Mouse (Mus musculus): ENCODE measurements at regions not wholly inside any gene's neighbourhood (a gene's known extent, or its start where the extent isn't known, plus 50 kb on each side); places are given as distances from the start of the nearest gene placed in this dataset.

- DNase-seq (ENCODE audit: low spot score) = no peak
- Histone ChIP-seq H3K4me2 (ENCODE audit: low read length) (no peak overlapping the region), H3K4me3 (ENCODE audit: low read depth, low read length) (no peak overlapping the region), H3K27ac (ENCODE audit: low read depth, low read length) (0 out of 2 replicates have a peak overlapping the region, but pooled peaks have one; percentile 94), H3K9ac (ENCODE audit: low read length) (no peak overlapping the region), H3K36me3 (ENCODE audit: control insufficient read depth, insufficient read depth, low read length) (no peaks in the 10 kb centered on the region), H3K27me3 (replicated peaks; ENCODE audit: control insufficient read depth, insufficient read depth, low read length) (no peaks in the 10 kb centered on the region), H3K4me1 (ENCODE audit: control insufficient read depth, insufficient read depth, low read length) (no peaks in the 10 kb centered on the region), H3K9me3 (replicated peaks; ENCODE audit: control insufficient read depth, low read length) (no peaks in the 10 kb centered on the region)
- 33% methylated on average over 2 of the region's 2 CpGs for WGBS
- no peak for ATAC-seq
These were observed 556.2 kb downstream of the Nedd1 start for GRCm38 (mm10) chr10:92166057-92166456.

- WGBS = 5% methylated on average over 5 of the region's 5 CpGs
- Histone ChIP-seq H3K4me3 (ENCODE audit: low read depth, low read length) (peak overlapping the region; percentile 52), H3K9me3 (replicated peaks; ENCODE audit: control insufficient read depth, low read length) (no peaks in the 10 kb centered on the region), H3K4me2 (ENCODE audit: low read length) (peak overlapping the region; percentile 81), H3K9ac (ENCODE audit: low read length) (peak overlapping the region; percentile 85), H3K4me1 (ENCODE audit: control insufficient read depth, insufficient read depth, low read length) (no peaks in the 10 kb centered on the region), H3K36me3 (ENCODE audit: control insufficient read depth, insufficient read depth, low read length) (no peaks in the 10 kb centered on the region), H3K27ac (ENCODE audit: low read depth, low read length) (peak overlapping the region; percentile 94), H3K27me3 (replicated peaks; ENCODE audit: control insufficient read depth, insufficient read depth, low read length) (no peaks in the 10 kb centered on the region)
- peak; percentile 63 for ATAC-seq
- DNase-seq (ENCODE audit: low spot score) = peak; percentile 73
These were observed 557.2 kb downstream of the Nedd1 start for GRCm38 (mm10) chr10:92164991-92165390.

DNA sequence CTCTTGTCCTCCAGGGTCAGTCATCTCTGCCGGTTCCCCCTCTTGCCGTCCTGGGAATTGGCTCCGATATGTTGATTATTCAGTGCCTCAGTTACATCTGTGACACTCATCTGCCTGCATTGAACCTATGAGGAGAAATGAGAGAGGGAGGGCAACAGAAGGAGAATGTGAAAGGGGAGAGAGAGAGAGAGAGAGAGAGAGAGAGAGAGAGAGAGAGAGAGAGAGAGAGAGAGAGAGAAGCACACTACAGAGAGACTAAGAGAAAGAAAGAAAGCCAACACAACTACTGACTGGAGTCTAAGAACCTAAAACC is 557.6 kb downstream of the Nedd1 start:
- H3K36me3 ChIP-seq (ENCODE audit: control insufficient read depth, insufficient read depth, low read length) = no peaks in the 10 kb centered on the region
- no peaks in the 10 kb centered on the region for H3K4me1 ChIP-seq (ENCODE audit: control insufficient read depth, insufficient read depth, low read length)
- ATAC-seq = no peak; the same call in 1 of the 2 replicates
- H3K27me3 ChIP-seq (replicated peaks; ENCODE audit: control insufficient read depth, insufficient read depth, low read length) = no peaks in the 10 kb centered on the region
- WGBS = 5% methylated on average over 3 of the region's 3 CpGs
- H3K9me3 ChIP-seq (replicated peaks; ENCODE audit: control insufficient read depth, low read length) = no peaks in the 10 kb centered on the region
- H3K27ac ChIP-seq (ENCODE audit: low read depth, low read length) = peak overlapping the region; percentile 94
- H3K9ac ChIP-seq (ENCODE audit: low read length) = peak overlapping the region; percentile 85
- no peak for DNase-seq (ENCODE audit: low spot score)
- H3K4me2 ChIP-seq (ENCODE audit: low read length) = peak overlapping the region; percentile 81
- H3K4me3 ChIP-seq (ENCODE audit: low read depth, low read length) = peak overlapping the region; percentile 52

DNA sequence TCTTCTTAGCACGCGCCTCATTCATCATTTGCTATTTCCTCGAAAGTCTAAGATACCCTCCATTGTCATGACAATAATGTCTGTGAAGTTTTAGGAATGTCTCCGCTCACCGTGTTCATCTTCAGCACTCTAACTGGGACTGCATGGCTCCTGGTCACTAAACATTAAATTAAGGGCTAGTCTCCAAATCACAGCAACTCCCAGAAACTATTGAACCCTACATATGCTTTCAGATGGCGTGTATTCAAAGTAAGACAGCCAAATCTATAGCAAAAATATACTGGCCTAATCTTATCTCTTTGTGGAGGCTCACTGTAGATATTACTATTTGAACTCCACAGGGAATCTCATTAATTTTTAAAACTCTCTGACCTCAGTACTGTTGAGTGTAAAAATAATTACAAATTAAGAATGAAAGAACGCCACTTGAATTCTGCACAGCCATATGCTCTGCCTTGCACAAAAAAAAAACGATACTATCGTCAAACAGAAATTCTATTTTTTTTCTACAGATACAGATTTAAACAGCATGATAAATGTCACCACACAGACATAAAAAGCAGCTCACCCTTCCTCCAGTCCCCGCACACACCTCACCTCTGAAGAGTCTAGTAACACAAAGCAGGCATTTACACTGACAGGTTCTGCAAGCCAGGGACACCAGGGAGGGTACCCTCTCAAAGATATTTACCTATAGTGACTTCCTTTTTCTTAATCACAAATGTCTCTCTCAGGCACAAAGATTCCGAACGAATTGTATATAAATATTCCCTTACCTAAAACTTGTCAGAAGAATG is 558.2 kb downstream of the Nedd1 start:
- Histone ChIP-seq H3K27ac (ENCODE audit: low read depth, low read length) (peak overlapping the region; percentile 94), H3K4me2 (ENCODE audit: low read length) (peak overlapping the region; percentile 81), H3K4me1 (ENCODE audit: control insufficient read depth, insufficient read depth, low read length) (peaks cover 2% of the 10 kb centered on the region; the same call in 1 of the 2 replicates), H3K27me3 (replicated peaks; ENCODE audit: control insufficient read depth, insufficient read depth, low read length) (no peaks in the 10 kb centered on the region), H3K9ac (ENCODE audit: low read length) (peak overlapping the region; percentile 85), H3K4me3 (ENCODE audit: low read depth, low read length) (peak overlapping the region; percentile 52), H3K9me3 (replicated peaks; ENCODE audit: control insufficient read depth, low read length) (no peaks in the 10 kb centered on the region), H3K36me3 (ENCODE audit: control insufficient read depth, insufficient read depth, low read length) (no peaks in the 10 kb centered on the region)
- no peak; the same call in 1 of the 2 replicates for ATAC-seq
- WGBS = 10% methylated on average over 12 of the region's 12 CpGs
- DNase-seq (ENCODE audit: low spot score) = peak; percentile 41

DNA sequence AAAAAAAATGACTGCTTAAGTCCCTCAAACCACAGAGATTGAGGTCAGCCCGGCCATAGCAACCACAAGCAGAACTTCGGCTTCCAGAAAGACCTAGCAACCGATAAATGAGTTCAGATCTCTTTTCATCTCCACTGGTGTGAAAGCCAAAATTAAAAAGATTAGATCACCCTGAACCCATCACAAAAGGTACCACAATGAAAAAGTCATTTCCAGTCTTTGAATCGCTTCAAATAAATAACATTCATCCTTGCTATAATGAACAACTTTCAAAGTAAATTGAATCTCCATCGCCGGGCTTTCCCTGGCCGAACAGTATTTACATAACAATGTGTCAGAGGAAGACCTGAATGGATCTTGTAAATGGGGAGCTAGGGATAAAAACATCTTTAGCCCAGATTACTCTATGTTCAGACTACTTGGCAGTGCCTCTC is 559.1 kb downstream of the Nedd1 start:
- peak overlapping the region; percentile 94 for H3K27ac ChIP-seq (ENCODE audit: low read depth, low read length)
- no peaks in the 10 kb centered on the region for H3K27me3 ChIP-seq (replicated peaks; ENCODE audit: control insufficient read depth, insufficient read depth, low read length)
- no peaks in the 10 kb centered on the region for H3K9me3 ChIP-seq (replicated peaks; ENCODE audit: control insufficient read depth, low read length)
- H3K9ac ChIP-seq (ENCODE audit: low read length) = peak overlapping the region; percentile 85
- H3K4me3 ChIP-seq (ENCODE audit: low read depth, low read length) = peak overlapping the region; percentile 52
- no peaks in the 10 kb centered on the region for H3K36me3 ChIP-seq (ENCODE audit: control insufficient read depth, insufficient read depth, low read length)
- under 1% methylated on average over 7 of the region's 7 CpGs for WGBS
- DNase-seq (ENCODE audit: low spot score) (peak; percentile 79), ATAC-seq (peak; percentile 45)
- H3K4me2 ChIP-seq (ENCODE audit: low read length) = peak overlapping the region; percentile 81
- peaks cover 2% of the 10 kb centered on the region; the same call in 1 of the 2 replicates for H3K4me1 ChIP-seq (ENCODE audit: control insufficient read depth, insufficient read depth, low read length)

DNA sequence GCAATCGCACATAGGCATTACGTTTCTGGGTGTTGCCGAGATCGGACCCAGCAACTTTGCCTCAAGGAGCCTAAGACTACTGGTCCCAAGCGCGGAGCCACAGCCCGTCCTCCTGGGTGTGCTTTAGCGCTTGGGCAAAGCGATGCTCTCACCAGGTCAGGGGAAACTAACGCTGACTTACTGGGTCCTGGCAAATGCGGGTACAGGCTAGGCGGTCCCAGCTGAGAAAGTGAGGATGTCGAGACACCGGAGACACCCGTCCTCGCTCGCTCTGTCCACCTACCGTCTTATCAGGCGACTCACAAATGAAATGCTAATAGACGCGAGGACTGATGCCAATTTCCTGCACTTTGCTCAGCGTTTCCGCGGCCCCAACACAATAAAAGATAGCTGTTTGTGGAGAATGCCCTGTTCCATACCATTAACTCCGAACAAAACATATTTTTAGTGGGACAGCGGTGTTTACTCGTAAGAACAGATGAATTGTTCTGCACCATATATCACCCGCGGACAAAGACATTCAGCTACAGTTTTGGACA is 559.7 kb downstream of the Nedd1 start:
- H3K4me1 ChIP-seq (ENCODE audit: control insufficient read depth, insufficient read depth, low read length) = peaks cover 2% of the 10 kb centered on the region; the same call in 1 of the 2 replicates
- peak overlapping the region; percentile 85 for H3K9ac ChIP-seq (ENCODE audit: low read length)
- H3K4me3 ChIP-seq (ENCODE audit: low read depth, low read length) = peak overlapping the region; percentile 52
- H3K27me3 ChIP-seq (replicated peaks; ENCODE audit: control insufficient read depth, insufficient read depth, low read length) = no peaks in the 10 kb centered on the region
- WGBS = under 1% methylated on average over 29 of the region's 29 CpGs
- H3K9me3 ChIP-seq (replicated peaks; ENCODE audit: control insufficient read depth, low read length) = no peaks in the 10 kb centered on the region
- ATAC-seq (peak; percentile 50), DNase-seq (ENCODE audit: low spot score) (peak; percentile 79)
- H3K27ac ChIP-seq (ENCODE audit: low read depth, low read length) = peak overlapping the region; percentile 94
- peak overlapping the region; percentile 81 for H3K4me2 ChIP-seq (ENCODE audit: low read length)
- 0 out of 2 replicates have a peak, but pooled peaks cover under 1% of the 10 kb centered on the region for H3K36me3 ChIP-seq (ENCODE audit: control insufficient read depth, insufficient read depth, low read length)

DNA sequence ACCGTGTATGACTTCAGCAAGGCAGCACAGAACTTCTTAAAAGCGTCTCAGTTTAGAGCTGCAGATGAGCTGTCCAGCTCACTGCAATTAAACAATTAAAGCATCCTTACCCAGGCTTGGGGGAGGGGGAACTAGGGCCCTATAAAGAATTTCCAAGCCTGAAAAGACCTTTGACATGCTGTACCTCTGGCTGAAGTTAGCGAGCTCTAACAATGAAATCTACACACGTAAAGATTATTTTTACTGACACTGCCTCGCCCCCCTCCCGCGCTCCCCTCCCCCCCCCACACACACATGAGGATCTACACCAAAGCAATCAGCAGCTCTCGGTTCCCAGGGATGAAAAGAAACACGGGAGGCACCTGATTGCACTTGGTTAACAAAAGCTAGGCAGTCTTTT is 560.7 kb downstream of the Nedd1 start:
- DNase-seq (ENCODE audit: low spot score) (peak; percentile 69), ATAC-seq (no peak)
- Histone ChIP-seq H3K4me2 (ENCODE audit: low read length) (peak overlapping the region; percentile 46), H3K36me3 (ENCODE audit: control insufficient read depth, insufficient read depth, low read length) (0 out of 2 replicates have a peak, but pooled peaks cover 2% of the 10 kb centered on the region), H3K9ac (ENCODE audit: low read length) (peak overlapping the region; percentile 66), H3K27ac (ENCODE audit: low read depth, low read length) (peak overlapping the region; percentile 56; the same call in 1 of the 2 replicates), H3K4me3 (ENCODE audit: low read depth, low read length) (peak overlapping the region; percentile 33), H3K9me3 (replicated peaks; ENCODE audit: control insufficient read depth, low read length) (no peaks in the 10 kb centered on the region), H3K27me3 (replicated peaks; ENCODE audit: control insufficient read depth, insufficient read depth, low read length) (no peaks in the 10 kb centered on the region), H3K4me1 (ENCODE audit: control insufficient read depth, insufficient read depth, low read length) (peaks cover 2% of the 10 kb centered on the region; the same call in 1 of the 2 replicates)
- 3% methylated on average over 9 of the region's 9 CpGs for WGBS

- Histone ChIP-seq H3K4me3 (ENCODE audit: low read depth, low read length) (no peak overlapping the region), H3K4me2 (ENCODE audit: low read length) (no peak overlapping the region), H3K36me3 (ENCODE audit: control insufficient read depth, insufficient read depth, low read length) (peaks cover 4% of the 10 kb centered on the region), H3K9me3 (replicated peaks; ENCODE audit: control insufficient read depth, low read length) (no peaks in the 10 kb centered on the region), H3K9ac (ENCODE audit: low read length) (no peak overlapping the region), H3K4me1 (ENCODE audit: control insufficient read depth, insufficient read depth, low read length) (no peaks in the 10 kb centered on the region), H3K27me3 (replicated peaks; ENCODE audit: control insufficient read depth, insufficient read depth, low read length) (no peaks in the 10 kb centered on the region), H3K27ac (ENCODE audit: low read depth, low read length) (no peak overlapping the region)
- DNase-seq (ENCODE audit: low spot score) = no peak
- no peak for ATAC-seq
- WGBS = 91% methylated on average over 3 of the region's 3 CpGs
These were observed 576.0 kb downstream of the Nedd1 start for GRCm38 (mm10) chr10:92146263-92146662.

DNA sequence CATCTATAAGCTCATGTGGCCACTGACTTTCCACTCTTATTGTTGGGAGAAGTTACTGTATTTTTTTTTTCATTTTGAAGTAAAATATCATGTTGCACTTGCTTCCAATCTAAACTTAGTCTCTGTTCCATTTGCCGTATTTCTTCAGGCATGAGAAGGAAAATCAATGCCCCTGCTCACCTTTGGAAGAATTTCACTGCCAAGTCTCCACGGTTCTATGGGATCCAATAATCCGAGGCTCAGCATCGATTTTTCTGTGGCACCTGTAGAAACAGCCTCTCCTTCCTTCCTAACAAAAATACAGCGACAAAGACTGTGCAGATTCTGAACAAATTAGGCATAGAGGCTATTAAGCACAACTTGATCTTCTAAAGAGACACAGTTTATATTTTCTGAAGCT is 586.7 kb downstream of the Nedd1 start:
- no peaks in the 10 kb centered on the region for H3K27me3 ChIP-seq (replicated peaks; ENCODE audit: control insufficient read depth, insufficient read depth, low read length)
- no peak overlapping the region for H3K4me3 ChIP-seq (ENCODE audit: low read depth, low read length)
- no peaks in the 10 kb centered on the region for H3K4me1 ChIP-seq (ENCODE audit: control insufficient read depth, insufficient read depth, low read length)
- no peak for ATAC-seq
- H3K9ac ChIP-seq (ENCODE audit: low read length) = no peak overlapping the region
- no peaks in the 10 kb centered on the region for H3K9me3 ChIP-seq (replicated peaks; ENCODE audit: control insufficient read depth, low read length)
- H3K36me3 ChIP-seq (ENCODE audit: control insufficient read depth, insufficient read depth, low read length) = peaks cover 22% of the 10 kb centered on the region
- DNase-seq (ENCODE audit: low spot score) = no peak
- H3K27ac ChIP-seq (ENCODE audit: low read depth, low read length) = no peak overlapping the region
- no peak overlapping the region for H3K4me2 ChIP-seq (ENCODE audit: low read length)
- WGBS = 85% methylated on average over 5 of the region's 5 CpGs
